Mouse (Mus musculus) layer of hippocampus, postnatal 10 days (tissue): ENCODE measurements around the gene Pip5k1b. TPM values are rescaled to one million over a fixed set of nuclear protein-coding genes. Genes with fewer than 3 reads are reported as not detected.

Experiments used
- DNase-seq, 2 experiments: peaks; one replicate each; pipeline ENCODE4 v3.0.0; 2021; ENCODE audit warnings: low spot score in 2 of 2
- total RNA-seq, 2 experiments: library from RNA; stranded (reverse); gene quantifications; 2 replicates each; pipeline ENCODE4 v1.2.3; 2021

Gene Pip5k1b
- total RNA-seq, 2 experiments from 2014 or later: 21.6 to 21.7 TPM

DNA sequence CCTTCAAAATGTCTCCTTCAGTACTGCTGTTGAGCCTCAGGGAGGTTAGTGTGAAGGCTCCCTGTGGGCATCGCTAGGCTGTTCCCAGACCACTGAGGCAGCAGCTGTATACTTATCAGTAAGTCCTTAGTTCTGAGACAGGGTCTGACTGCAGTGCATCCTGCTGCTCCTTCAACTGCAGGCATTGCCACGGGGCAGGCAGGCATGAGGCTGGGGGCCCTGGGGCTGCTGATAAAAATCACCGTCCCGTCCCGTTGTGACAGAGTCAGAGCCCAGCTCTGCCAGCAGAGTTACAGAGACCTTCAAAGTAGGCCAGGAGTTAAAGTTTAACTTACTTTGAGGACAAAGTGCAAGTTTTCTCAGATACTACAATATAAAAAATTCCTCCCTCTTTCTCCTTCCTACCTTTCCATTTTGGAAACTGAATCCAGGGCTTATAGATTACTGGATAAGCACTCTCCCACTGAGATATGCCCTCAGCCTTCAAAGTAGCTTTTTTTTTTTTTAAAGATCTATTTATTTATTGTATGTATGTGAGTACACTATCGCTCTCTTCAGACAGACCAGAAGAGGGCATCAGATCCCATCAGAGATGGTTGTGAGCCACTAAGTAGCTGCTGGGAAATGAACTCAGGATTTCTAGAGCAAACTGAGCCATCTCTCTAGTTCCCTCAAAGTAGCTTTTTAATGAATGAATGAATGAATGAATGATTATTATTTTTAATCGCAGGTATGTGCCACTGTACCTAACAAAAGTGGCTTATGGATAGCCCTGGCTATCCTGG is 289.4 kb downstream of the Pip5k1b start:
- no peak for DNase-seq

GRCm38 (mm10) chr19:24264991-24265390 is 290.7 kb downstream of the Pip5k1b start:
- DNase-seq: peak; percentile 85 to 86

- DNase-seq: no peak
Measured at GRCm38 (mm10) chr19:24262736-24263135, 292.9 kb downstream of the Pip5k1b start.

DNA sequence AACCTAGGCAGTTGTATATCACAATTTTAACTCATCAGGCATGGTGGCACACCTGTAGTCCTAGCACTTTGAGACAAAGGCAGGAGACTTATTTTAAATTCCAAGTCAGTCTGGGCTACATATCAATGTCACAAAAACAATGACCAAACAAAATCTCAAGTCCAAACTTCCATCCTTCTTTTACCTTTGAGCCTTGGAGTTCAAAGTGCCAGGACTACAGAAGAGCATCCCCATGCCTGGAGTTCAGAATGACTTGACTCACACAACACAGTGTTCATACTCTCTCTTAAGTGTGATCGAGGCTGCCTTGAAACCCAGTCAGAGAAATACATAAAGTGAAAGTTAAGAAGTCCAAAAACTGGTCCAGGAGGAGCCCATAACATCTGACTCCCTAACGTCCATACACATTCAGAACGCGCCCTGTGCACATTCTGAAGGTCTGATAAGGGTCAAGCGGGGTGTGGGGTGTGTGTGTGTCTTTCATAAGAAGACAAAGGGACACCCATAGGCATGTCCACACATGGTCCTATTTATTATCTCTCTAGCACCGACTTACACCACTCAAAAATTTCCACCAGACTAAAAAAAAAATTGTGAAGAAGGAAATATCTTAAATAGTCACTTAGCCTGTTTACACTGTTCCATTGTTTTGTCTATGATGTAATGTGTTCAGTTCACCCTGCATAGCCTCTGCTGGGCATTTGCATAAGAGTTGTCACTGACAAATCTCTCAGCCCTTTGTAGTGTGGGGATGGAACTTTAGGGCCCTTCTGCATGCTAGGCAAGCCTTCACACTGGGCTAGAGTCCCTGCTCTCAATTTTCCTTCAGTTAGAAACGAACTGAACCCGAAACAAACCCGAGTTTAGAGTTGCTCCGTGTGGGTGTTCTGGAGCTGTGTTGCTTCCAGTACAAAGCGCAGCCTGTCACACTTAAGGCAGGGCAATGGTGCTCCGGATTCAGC is 296.0 kb downstream of the Pip5k1b start:
- DNase-seq: no peak

- no peak for DNase-seq
Measured at GRCm38 (mm10) chr19:24258368-24258767, 297.3 kb downstream of the Pip5k1b start.

DNA sequence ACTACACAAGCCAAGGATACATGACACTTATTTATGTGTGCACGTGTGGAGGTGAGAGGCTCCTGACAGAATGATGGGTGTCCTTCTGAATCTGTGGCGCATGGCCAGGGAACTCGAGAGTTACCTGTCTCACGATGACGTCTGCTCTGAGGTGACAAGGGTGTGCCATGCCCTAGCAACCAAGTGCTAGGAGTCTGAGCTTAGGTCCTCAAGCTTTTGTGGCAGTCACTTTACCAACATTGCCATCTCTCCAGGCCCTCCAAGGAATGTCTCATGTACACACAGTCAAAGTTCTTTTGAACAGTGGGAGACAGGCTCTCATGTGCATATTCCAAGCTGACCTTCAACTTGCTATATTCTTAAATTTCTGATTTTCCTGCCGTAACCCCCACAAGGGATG is 297.7 kb downstream of the Pip5k1b start:
- DNase-seq: no peak

GRCm38 (mm10) chr19:24253657-24254260 is 301.9 kb downstream of the Pip5k1b start:
- DNase-seq: no peak

GRCm38 (mm10) chr19:24251869-24252268 is 303.8 kb downstream of the Pip5k1b start:
- no peak for DNase-seq

Other genes with a start within 250 kb of the Pip5k1b start
- gene Fam122a, start 78.5 kb downstream of the Pip5k1b start, total RNA-seq: 10 to 100 TPM; 33.3 to 35.4 TPM
- under 1 TPM; 0.53 to 0.83 TPM for gene Tmem252, start 118.1 kb upstream of the Pip5k1b start, total RNA-seq